Mouse (Mus musculus) limb, embryonic 10.5 days (tissue): ENCODE measurements around the gene Zfhx3. TPM values are rescaled to one million over a fixed set of nuclear protein-coding genes. Genes with fewer than 3 reads are reported as not detected.
A peak's percentile ranks its signal among the peaks of the same experiment; 100 is the strongest.

Experiments
- DNase-seq: peaks from one replicate; pipeline ENCODE4 v3.0.0-alpha.2; 2017; ENCODE audit warnings: low spot score
- H3K27ac ChIP-seq: fragments of 300-500 bp; sonication (generic); 2 replicates; pipeline ENCODE4 v1.5.1; 2016; ENCODE audit warnings: mild to moderate bottlenecking
- H3K27me3 ChIP-seq: fragments of 300-500 bp; sonication (generic); 2 replicates; pipeline ENCODE4 v1.6.1; 2016; ENCODE audit warnings: low read depth, mild to moderate bottlenecking; ENCODE audit not compliant: poor library complexity, severe bottlenecking
- H3K36me3 ChIP-seq: fragments of 300-500 bp; sonication (generic); 2 replicates; pipeline ENCODE4 v1.6.1; 2016; ENCODE audit warnings: mild to moderate bottlenecking, moderate library complexity
- H3K4me1 ChIP-seq: fragments of 300-500 bp; sonication (generic); 2 replicates; pipeline ENCODE4 v1.6.1; 2016
- H3K4me3 ChIP-seq: fragments of 300-500 bp; sonication (generic); 2 replicates; pipeline ENCODE4 v1.5.1; 2016; ENCODE audit warnings: mild to moderate bottlenecking, moderate library complexity
- H3K9me3 ChIP-seq: fragments of 300-500 bp; sonication (generic); replicated peaks from 2 replicates; pipeline ENCODE4 v1.6.1; 2016; ENCODE audit warnings: mild to moderate bottlenecking
- WGBS: fragments of 180-500 bp; shearing (Covaris S2); methylation state at CpG from one replicate; pipeline ENCODE4 v1.1.7; 2016; 5-methylcytosine and 5-hydroxymethylcytosine counted together
- polyA plus RNA-seq: library from polyadenylated mRNA; unstranded; fragments of >200 nt; fragmentation: Nextera tagmentation; extraction: Ambion mirVana; gene quantifications from 2 replicates; pipeline ENCODE4 v1.2.1, GENCODE M21; 2016

Zfhx3 gene
- polyA plus RNA-seq, 1 experiment from 2014 or later = 28.1 TPM

GRCm38 (mm10) chr8:108759511-108760330 is 817.3 kb downstream of the Zfhx3 start:
- H3K4me1 ChIP-seq = peaks cover 89% of the 10 kb centered on the region
- H3K27ac ChIP-seq = peak overlapping the region; percentile 85
- H3K4me3 ChIP-seq = no peak overlapping the region

GRCm38 (mm10) chr8:108760745-108761144 is 818.3 kb downstream of the Zfhx3 start:
- no peaks in the 10 kb centered on the region for H3K9me3 ChIP-seq
- DNase-seq = no peak
- H3K36me3 ChIP-seq = no peaks in the 10 kb centered on the region
- no peak overlapping the region for H3K27ac ChIP-seq
- H3K4me3 ChIP-seq = no peak overlapping the region
- H3K27me3 ChIP-seq = no peaks in the 10 kb centered on the region
- 43% methylated on average over 10 of the region's 10 CpGs for WGBS
- peaks cover 87% of the 10 kb centered on the region for H3K4me1 ChIP-seq

More at GRCm38 (mm10) chr8:108759511-108760330, 817.3 kb downstream of the Zfhx3 start:
- Histone ChIP-seq H3K9me3 (no peaks in the 10 kb centered on the region), H3K36me3 (no peaks in the 10 kb centered on the region), H3K27me3 (no peaks in the 10 kb centered on the region)
- WGBS = 61% methylated on average over 15 of the region's 15 CpGs
- peak; percentile 76 for DNase-seq

GRCm38 (mm10) chr8:108762567-108762966 is 820.1 kb downstream of the Zfhx3 start:
- 2% methylated on average over 7 of the region's 7 CpGs for WGBS
- H3K4me1 ChIP-seq = peaks cover 96% of the 10 kb centered on the region
- no peaks in the 10 kb centered on the region for H3K36me3 ChIP-seq
- no peak overlapping the region for H3K27ac ChIP-seq
- DNase-seq = no peak
- no peaks in the 10 kb centered on the region for H3K27me3 ChIP-seq
- no peaks in the 10 kb centered on the region for H3K9me3 ChIP-seq
- H3K4me3 ChIP-seq = no peak overlapping the region

- no peaks in the 10 kb centered on the region for H3K36me3 ChIP-seq
- WGBS = 57% methylated on average over 19 of the region's 19 CpGs
- H3K27ac ChIP-seq = peak overlapping the region; percentile 62
Measured at GRCm38 (mm10) chr8:108764403-108765194, 822.2 kb downstream of the Zfhx3 start.

GRCm38 (mm10) chr8:108766102-108766501 is 823.7 kb downstream of the Zfhx3 start:
- Histone ChIP-seq H3K9me3 (no peaks in the 10 kb centered on the region), H3K4me3 (no peak overlapping the region), H3K4me1 (peaks cover 81% of the 10 kb centered on the region), H3K36me3 (no peaks in the 10 kb centered on the region), H3K27ac (no peak overlapping the region), H3K27me3 (no peaks in the 10 kb centered on the region)
- no peak for DNase-seq
- 79% methylated on average over 6 of the region's 6 CpGs for WGBS

More at GRCm38 (mm10) chr8:108764403-108765194, 822.2 kb downstream of the Zfhx3 start:
- Histone ChIP-seq H3K4me3 (no peak overlapping the region), H3K9me3 (no peaks in the 10 kb centered on the region), H3K4me1 (peaks cover 88% of the 10 kb centered on the region), H3K27me3 (no peaks in the 10 kb centered on the region)
- DNase-seq = no peak

- no peak for DNase-seq
- Histone ChIP-seq H3K9me3 (no peaks in the 10 kb centered on the region), H3K27ac (no peak overlapping the region), H3K36me3 (no peaks in the 10 kb centered on the region), H3K4me1 (peaks cover 75% of the 10 kb centered on the region), H3K4me3 (no peak overlapping the region), H3K27me3 (no peaks in the 10 kb centered on the region)
- 61% methylated on average over 7 of the region's 7 CpGs for WGBS
Measured at GRCm38 (mm10) chr8:108768051-108768450, 825.6 kb downstream of the Zfhx3 start.

GRCm38 (mm10) chr8:108770334-108770733 is 827.9 kb downstream of the Zfhx3 start:
- Histone ChIP-seq H3K4me1 (peaks cover 60% of the 10 kb centered on the region), H3K4me3 (no peak overlapping the region), H3K9me3 (no peaks in the 10 kb centered on the region), H3K27ac (no peak overlapping the region), H3K27me3 (no peaks in the 10 kb centered on the region), H3K36me3 (0 out of 2 replicates have a peak, but pooled peaks cover 3% of the 10 kb centered on the region)
- WGBS = 93% methylated on average over 4 of the region's 4 CpGs
- no peak for DNase-seq

GRCm38 (mm10) chr8:108773436-108773835 is 831.0 kb downstream of the Zfhx3 start:
- no peak overlapping the region for H3K27ac ChIP-seq
- 0 out of 2 replicates have a peak, but pooled peaks cover 3% of the 10 kb centered on the region for H3K36me3 ChIP-seq
- H3K4me1 ChIP-seq = peaks cover 56% of the 10 kb centered on the region
- no peak for DNase-seq
- no peaks in the 10 kb centered on the region for H3K27me3 ChIP-seq
- H3K9me3 ChIP-seq = no peaks in the 10 kb centered on the region
- 83% methylated on average over 6 of the region's 6 CpGs for WGBS
- H3K4me3 ChIP-seq = no peak overlapping the region

- no peak overlapping the region for H3K27ac ChIP-seq
- no peaks in the 10 kb centered on the region for H3K27me3 ChIP-seq
- no peak overlapping the region for H3K4me3 ChIP-seq
- DNase-seq = no peak
- peaks cover 48% of the 10 kb centered on the region for H3K4me1 ChIP-seq
- 96% methylated on average over 12 of the region's 12 CpGs for WGBS
- no peaks in the 10 kb centered on the region for H3K9me3 ChIP-seq
- 0 out of 2 replicates have a peak, but pooled peaks cover 3% of the 10 kb centered on the region for H3K36me3 ChIP-seq
Measured at GRCm38 (mm10) chr8:108778063-108778462, 835.6 kb downstream of the Zfhx3 start.

- Histone ChIP-seq H3K27me3 (no peaks in the 10 kb centered on the region), H3K4me3 (no peak overlapping the region), H3K4me1 (peaks cover 53% of the 10 kb centered on the region), H3K36me3 (0 out of 2 replicates have a peak, but pooled peaks cover 3% of the 10 kb centered on the region), H3K9me3 (no peaks in the 10 kb centered on the region), H3K27ac (0 out of 2 replicates have a peak overlapping the region, but pooled peaks have one; percentile 12)
- DNase-seq = no peak
- WGBS = 89% methylated on average over 9 of the region's 9 CpGs
Measured at GRCm38 (mm10) chr8:108778551-108778950, 836.1 kb downstream of the Zfhx3 start.

- no peaks in the 10 kb centered on the region for H3K36me3 ChIP-seq
- H3K27ac ChIP-seq = no peak overlapping the region
- WGBS = 91% methylated on average over 6 of the region's 6 CpGs
- no peaks in the 10 kb centered on the region for H3K27me3 ChIP-seq
- H3K4me1 ChIP-seq = peaks cover 42% of the 10 kb centered on the region
- DNase-seq = no peak
- no peak overlapping the region for H3K4me3 ChIP-seq
- H3K9me3 ChIP-seq = no peaks in the 10 kb centered on the region
Measured at GRCm38 (mm10) chr8:108780766-108781165, 838.3 kb downstream of the Zfhx3 start.

GRCm38 (mm10) chr8:108781192-108781591 is 838.7 kb downstream of the Zfhx3 start:
- Histone ChIP-seq H3K27me3 (no peaks in the 10 kb centered on the region), H3K9me3 (no peaks in the 10 kb centered on the region), H3K36me3 (no peaks in the 10 kb centered on the region), H3K27ac (no peak overlapping the region), H3K4me1 (peaks cover 40% of the 10 kb centered on the region), H3K4me3 (no peak overlapping the region)
- 82% methylated on average over 5 of the region's 5 CpGs for whole genome bisulfite sequencing
- no peak for DNase-seq

- Histone ChIP-seq H3K27ac (0 out of 2 replicates have a peak overlapping the region, but pooled peaks have one; percentile 25), H3K4me1 (peaks cover 37% of the 10 kb centered on the region), H3K36me3 (no peaks in the 10 kb centered on the region), H3K9me3 (no peaks in the 10 kb centered on the region), H3K4me3 (no peak overlapping the region), H3K27me3 (no peaks in the 10 kb centered on the region)
- DNase-seq = no peak
- WGBS = 67% methylated on average over 10 of the region's 10 CpGs
Measured at GRCm38 (mm10) chr8:108783155-108783554, 840.7 kb downstream of the Zfhx3 start.
